Mouse (Mus musculus): ENCODE data around the gene Cldnd2.

DNA sequence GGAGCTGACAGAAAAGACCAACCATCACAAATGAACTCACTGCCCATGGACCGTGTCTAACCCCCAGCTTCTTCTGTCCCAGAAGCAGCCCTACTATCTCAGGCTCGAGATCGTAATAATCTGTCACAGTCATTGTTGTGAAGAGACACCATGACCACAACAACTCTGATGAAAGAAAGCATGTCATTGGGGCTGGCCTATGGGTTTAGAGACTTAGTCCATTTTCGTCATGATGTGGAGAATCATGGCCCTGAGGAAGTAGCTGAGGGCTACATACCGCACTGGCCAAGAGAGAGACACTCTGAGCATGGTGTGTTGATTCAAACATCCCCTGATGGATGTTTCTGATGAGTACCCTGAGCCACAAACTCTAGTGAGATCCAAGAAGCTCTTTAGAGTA is 5.9 kb upstream of the Cldnd2 start:
- TF ChIP-seq POLR2A (IDR thresholded peaks at IDR 0.05; ENCODE audit: extremely low read depth, insufficient read depth, low read length) (no peak), CTCF (IDR thresholded peaks at IDR 0.05; ENCODE audit: low read depth, low read length) (no peak)

All from liver, adult 2 months (tissue).